Mouse (Mus musculus) skeletal muscle tissue, postnatal 0 days (tissue): ENCODE data around the gene Vnn1. TPM values are rescaled to one million over a fixed set of nuclear protein-coding genes. Genes with fewer than 3 reads are reported as not detected.

ENCODE experiments used
- polyA plus RNA-seq: library from polyadenylated mRNA; unstranded; fragments of >200 nt; fragmentation: Nextera tagmentation; extraction: Ambion mirVana; gene quantifications from 2 replicates; pipeline ENCODE4 v1.2.1, GENCODE M21; 2015

The Vnn1 gene
- 0.19 and 0.44 TPM in 2 replicates for polyA plus RNA-seq

GRCm38 (mm10) chr10:23894601-23895349 is at the start of gene Vnn1:
Vnn1 (plus strand) TSS chr10:23894688.

GRCm38 (mm10) chr10:23851228-23851912 is 43.1 kb upstream of the Vnn1 start, which contains the start of gene Vnn3:
Vnn3 (plus strand) TSS chr10:23851462.

GRCm38 (mm10) chr10:23920056-23920455 is 25.6 kb downstream of the Vnn1 start, which contains the start of gene Taar1:
Taar1 (plus strand) TSS chr10:23920356.

GRCm38 (mm10) chr10:23938312-23938711 is 43.8 kb downstream of the Vnn1 start, which contains the start of gene Taar2:
Taar2 (plus strand) TSS chr10:23938572.

GRCm38 (mm10) chr10:23949508-23950005 is 55.1 kb downstream of the Vnn1 start, which contains the start of gene Taar3:
Taar3 (plus strand) TSS chr10:23949558.

Other genes starting within 250 kb of the Vnn1 start
- gene Rps12, start 107.4 kb upstream of the Vnn1 start, polyA plus RNA-seq: 112 and 113 TPM in 2 replicates
- gene Slc18b1, start 97.7 kb upstream of the Vnn1 start, polyA plus RNA-seq: 4.4 and 6.4 TPM in 2 replicates
- gene Vnn3, start 43.2 kb upstream of the Vnn1 start, polyA plus RNA-seq: 1.4 TPM in 1 of 2 replicates, not detected in the other
- not detected in 2 replicates for gene Taar1, start 25.7 kb downstream of the Vnn1 start, polyA plus RNA-seq
- gene Taar2, start 43.9 kb downstream of the Vnn1 start, polyA plus RNA-seq: not detected in 2 replicates
- gene Taar3, start 54.9 kb downstream of the Vnn1 start, polyA plus RNA-seq: not detected in 2 replicates
- not detected in 2 replicates for gene Taar4, start 65.8 kb downstream of the Vnn1 start, polyA plus RNA-seq
- not detected in 2 replicates for gene Taar5, start 76.0 kb downstream of the Vnn1 start, polyA plus RNA-seq
- gene Taar6, start 91.0 kb downstream of the Vnn1 start, polyA plus RNA-seq: not detected in 2 replicates
- not detected in 2 replicates for gene Taar7a, start 98.8 kb downstream of the Vnn1 start, polyA plus RNA-seq
- not detected in 2 replicates for gene Taar7b, start 105.3 kb downstream of the Vnn1 start, polyA plus RNA-seq
- not detected in 2 replicates for gene Taar7d, start 132.5 kb downstream of the Vnn1 start, polyA plus RNA-seq
- not detected in 2 replicates for gene Taar7e, start 142.9 kb downstream of the Vnn1 start, polyA plus RNA-seq
- gene Taar7f, start 154.8 kb downstream of the Vnn1 start, polyA plus RNA-seq: not detected in 2 replicates
- not detected in 2 replicates for gene Taar8a, start 181.8 kb downstream of the Vnn1 start, polyA plus RNA-seq
- gene Taar8b, start 197.6 kb downstream of the Vnn1 start, polyA plus RNA-seq: not detected in 2 replicates
- gene Taar8c, start 207.2 kb downstream of the Vnn1 start, polyA plus RNA-seq: not detected in 2 replicates
- not detected in 2 replicates for gene Taar9, start 214.8 kb downstream of the Vnn1 start, polyA plus RNA-seq